Mouse (Mus musculus) embryonic fibroblast, embryonic 13.5 days (primary cell): ENCODE data around the gene Prmt2. TPM values are rescaled to one million over a fixed set of nuclear protein-coding genes. Genes with fewer than 3 reads are reported as not detected.

ENCODE experiments used
- H3K27ac ChIP-seq: 2 replicates; pipeline ENCODE4 v1.5.1; 2012; ENCODE audit warnings: low read length, control low read depth, inconsistent platforms; ENCODE audit not compliant: insufficient read depth
- H3K4me1 ChIP-seq: 2 replicates; pipeline ENCODE4 v1.6.1; 2011; ENCODE audit warnings: low read length; ENCODE audit not compliant: control insufficient read depth, insufficient read depth
- H3K4me3 ChIP-seq: 2 replicates; pipeline ENCODE4 v1.5.1; 2011; ENCODE audit warnings: mild to moderate bottlenecking, control low read depth, low read length; ENCODE audit not compliant: insufficient read depth
- CTCF ChIP-seq: IDR thresholded peaks from 2 replicates; pipeline ENCODE4 v1.5.1; 2011; ENCODE audit warnings: mild to moderate bottlenecking, control low read depth, low read length, moderate library complexity, borderline replicate concordance; ENCODE audit not compliant: insufficient read depth
- POLR2A ChIP-seq: IDR thresholded peaks from 2 replicates; pipeline ENCODE4 v1.6.1; 2011; ENCODE audit warnings: low read depth, mild to moderate bottlenecking, control low read depth, low read length, moderate library complexity
- polyA plus RNA-seq: library from polyadenylated mRNA; stranded (reverse); fragments of >200 nt; gene quantifications from 2 replicates; pipeline ENCODE4 v1.2.4, GENCODE M21; 2011; ENCODE audit warnings: low read depth; ENCODE audit not compliant: missing spikeins, insufficient read length

The Prmt2 gene
- polyA plus RNA-seq, 1 experiment, result 32.2 TPM

DNA sequence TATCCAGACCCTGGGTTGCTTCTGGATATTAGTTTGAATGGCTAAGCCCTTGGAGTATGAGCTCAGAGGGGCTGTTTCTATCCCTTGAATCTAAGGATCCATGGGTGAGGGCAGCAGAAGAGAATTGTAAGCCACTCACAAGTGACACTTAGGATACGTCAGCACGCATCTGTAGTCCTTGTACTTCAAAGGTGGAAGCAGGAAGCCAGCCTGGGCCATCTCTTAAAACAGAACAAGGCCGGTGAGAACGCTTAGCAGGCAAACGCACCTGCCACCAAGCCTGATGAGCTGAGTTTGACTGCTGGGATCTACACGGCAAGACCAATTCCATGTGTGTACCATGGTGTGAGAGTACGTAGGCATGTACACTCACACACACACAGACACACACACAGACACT, 19.6 kb upstream of the Prmt2 start:
- Histone ChIP-seq H3K4me1 (peaks cover 22% of the 10 kb centered on the region), H3K27ac (no peak overlapping the region), H3K4me3 (no peak overlapping the region)
- TF ChIP-seq CTCF, result no peak
- TF ChIP-seq POLR2A, result no peak

- H3K27ac ChIP-seq, result no peak overlapping the region
- TF ChIP-seq POLR2A, result no peak
- no peak for TF ChIP-seq CTCF
- no peak overlapping the region for H3K4me3 ChIP-seq
- peaks cover 13% of the 10 kb centered on the region for H3K4me1 ChIP-seq
Observed at GRCm38 (mm10) chr10:76255617-76256016, 18.0 kb upstream of the Prmt2 start.

- Histone ChIP-seq H3K4me3 (no peak within 1 kb of the TSS), H3K4me1 (peaks cover 9% of the 10 kb centered on the region; the same call in 1 of the 2 replicates), H3K27ac (no peak within 1 kb of the TSS)
- no peak for TF ChIP-seq POLR2A
Observed at GRCm38 (mm10) chr10:76253536-76253935, 15.9 kb upstream of the Prmt2 start, which contains the start of gene S100b. S100b (plus strand) TSS chr10:76253853.

- no peak overlapping the region for H3K4me3 ChIP-seq
- no peak overlapping the region for H3K27ac ChIP-seq
- TF ChIP-seq POLR2A, result no peak
- no peak for TF ChIP-seq CTCF
- peaks cover 7% of the 10 kb centered on the region; the same call in 1 of the 2 replicates for H3K4me1 ChIP-seq
Observed at GRCm38 (mm10) chr10:76253079-76253478, 15.4 kb upstream of the Prmt2 start.

GRCm38 (mm10) chr10:76250870-76251269, 13.2 kb upstream of the Prmt2 start:
- Histone ChIP-seq H3K4me3 (no peak overlapping the region), H3K4me1 (peaks cover 7% of the 10 kb centered on the region), H3K27ac (no peak overlapping the region)
- no peak for TF ChIP-seq CTCF

DNA sequence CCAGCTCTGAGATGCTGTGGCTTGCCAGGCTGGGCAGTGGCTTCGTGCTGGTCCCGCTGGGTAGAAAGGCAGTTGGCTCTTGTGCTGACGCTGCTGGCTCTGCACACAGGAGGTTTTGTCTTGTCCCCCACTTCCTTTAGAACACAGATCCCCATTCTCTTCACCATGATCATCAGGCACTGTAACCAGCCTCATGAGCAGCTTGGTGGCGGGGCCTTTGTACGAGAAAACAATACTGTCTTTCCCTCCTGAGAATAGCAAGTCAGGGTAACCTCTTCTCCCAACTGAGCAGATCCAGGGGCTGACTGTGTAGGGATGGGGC, 10.9 kb upstream of the Prmt2 start:
- H3K4me1 ChIP-seq, result peaks cover 9% of the 10 kb centered on the region
- no peak for TF ChIP-seq CTCF
- no peak for TF ChIP-seq POLR2A
- no peak overlapping the region for H3K4me3 ChIP-seq
- H3K27ac ChIP-seq, result no peak overlapping the region

DNA sequence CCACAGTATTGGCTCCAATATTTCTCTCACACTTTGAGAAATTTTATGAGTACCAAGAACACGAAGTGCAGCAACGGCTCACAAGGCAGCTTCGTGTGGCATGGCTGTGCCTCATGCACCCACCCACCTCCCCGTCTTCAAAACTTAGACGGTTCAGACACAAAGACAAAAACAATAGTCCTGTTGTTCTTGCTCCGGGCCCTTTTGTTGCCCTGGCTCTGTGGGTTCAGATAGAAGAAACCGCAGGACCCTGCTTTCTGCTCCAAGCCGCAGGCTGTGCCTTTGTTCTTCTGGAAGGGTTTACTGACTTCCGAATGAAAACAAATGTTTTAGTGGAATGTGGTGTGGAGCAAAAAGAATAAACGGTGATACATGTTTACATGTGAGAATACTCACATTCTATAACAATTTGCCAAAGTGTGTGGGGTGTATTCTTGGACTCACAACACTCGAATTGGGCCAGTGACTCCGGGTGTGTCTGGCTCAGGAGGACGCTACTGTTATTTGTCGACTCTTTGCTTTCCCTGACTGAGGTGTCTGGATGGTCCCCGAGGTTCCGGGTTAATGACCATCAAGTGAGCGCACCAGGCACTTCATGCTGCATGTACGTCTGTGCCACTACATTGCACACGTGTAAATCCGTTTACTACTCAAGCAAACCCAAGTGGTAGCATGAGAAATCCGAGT, 10.4 kb upstream of the Prmt2 start:
- Histone ChIP-seq H3K27ac (no peak overlapping the region), H3K4me1 (peaks cover 5% of the 10 kb centered on the region; the same call in 1 of the 2 replicates), H3K4me3 (no peak overlapping the region)
- TF ChIP-seq POLR2A, result no peak
- no peak for TF ChIP-seq CTCF

- Histone ChIP-seq H3K27ac (no peak overlapping the region), H3K4me1 (peaks cover 5% of the 10 kb centered on the region; the same call in 1 of the 2 replicates)
- no peak for TF ChIP-seq POLR2A
- TF ChIP-seq CTCF, result no peak
Observed at GRCm38 (mm10) chr10:76246601-76247000, 8.9 kb upstream of the Prmt2 start.

DNA sequence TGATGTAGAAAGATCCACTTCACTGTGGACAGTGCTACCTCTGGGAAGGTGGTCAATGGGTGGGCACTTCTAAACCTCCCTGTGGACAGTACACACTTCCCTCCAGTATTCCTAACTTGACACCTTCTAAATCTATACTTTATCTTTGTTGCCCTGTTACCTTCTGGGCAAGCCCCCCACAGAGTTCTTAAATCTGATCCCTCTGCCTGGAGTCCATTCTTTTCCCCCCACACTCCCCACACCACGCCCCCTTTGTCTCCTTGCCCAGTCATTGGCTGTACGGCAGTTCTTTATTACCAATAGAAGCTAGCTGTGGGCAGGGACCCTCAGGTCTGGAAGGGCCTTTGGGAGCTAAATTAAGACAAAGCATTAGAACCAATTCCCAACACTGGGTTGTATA, 7.4 kb upstream of the Prmt2 start:
- Histone ChIP-seq H3K27ac (no peak overlapping the region), H3K4me1 (peaks cover 5% of the 10 kb centered on the region; the same call in 1 of the 2 replicates), H3K4me3 (no peak overlapping the region)
- no peak for TF ChIP-seq CTCF
- no peak for TF ChIP-seq POLR2A

More at GRCm38 (mm10) chr10:76246601-76247000, 8.9 kb upstream of the Prmt2 start:
- no peak overlapping the region for H3K4me3 ChIP-seq

GRCm38 (mm10) chr10:76239401-76239800, 1.7 kb upstream of the Prmt2 start:
- Histone ChIP-seq H3K4me3 (no peak overlapping the region), H3K4me1 (peaks cover 4% of the 10 kb centered on the region), H3K27ac (no peak overlapping the region)
- TF ChIP-seq CTCF (no peak), POLR2A (no peak)
